8 mouse cellular contexts compared by ENCODE assay signal in genomic region chr4:41274980-41275850, GRCm38 (mm10). TPM values are rescaled to one million over a fixed set of nuclear protein-coding genes. Genes with fewer than 3 reads are reported as not detected.
DNase-seq lines count a peak whose midpoint lies in the region; ATAC-seq and TF ChIP-seq lines count a peak whose summit lies in the region.

Ubap2 (minus strand) TSS chr4:41275144.

- H3K4me3 ChIP-seq in C2C12 (ENCODE audit: insufficient read depth, poor library complexity, severe bottlenecking) (peak within 1 kb of the TSS; percentile 81), myocyte (peak within 1 kb of the TSS; percentile 98)
- H3K4me3 ChIP-seq in erythroblast, embryonic 14.5 days (replicated peaks) = peak within 1 kb of the TSS; percentile 97
- H3K4me3 ChIP-seq in heart, embryonic 11.5 days (ENCODE audit: low read depth, low read length) = peak within 1 kb of the TSS; percentile 79
- peak within 1 kb of the TSS; percentile 92 for H3K4me3 ChIP-seq in kidney, embryonic 16.5 days (ENCODE audit: low read length)
- peak within 1 kb of the TSS; percentile 72 for H3K4me3 ChIP-seq in liver, adult 2 months (ENCODE audit: insufficient read depth, low read depth, low read length)

- H3K4me2 ChIP-seq in heart, embryonic 11.5 days = peak within 1 kb of the TSS; percentile 84
- H3K4me2 ChIP-seq in kidney, embryonic 16.5 days (replicated peaks; ENCODE audit: low read depth, low read length) = peak within 1 kb of the TSS; percentile 70
- peak within 1 kb of the TSS; percentile 93 for H3K4me2 ChIP-seq in myocyte (ENCODE audit: low read depth)

- TF ChIP-seq POLR2A in brain, embryonic 14.5 days (IDR thresholded peaks at IDR 0.05; ENCODE audit: borderline replicate concordance, extremely low read depth, insufficient read depth, insufficient read length, poor library complexity, severe bottlenecking) = peak; percentile 72; the same call in 1 of the 2 replicates
- TF ChIP-seq POLR2A in liver, adult 2 months (IDR thresholded peaks at IDR 0.05; ENCODE audit: extremely low read depth, insufficient read depth, low read length) = peak; percentile 55; the same call in 1 of the 2 replicates
- peak; percentile 87 for TF ChIP-seq POLR2A in myocyte (IDR thresholded peaks at IDR 0.05; ENCODE audit: insufficient read length, low read depth)

- peak within 1 kb of the TSS; percentile 86 for H3K27ac ChIP-seq in heart, embryonic 11.5 days (ENCODE audit: low read depth, low read length)
- H3K27ac ChIP-seq in kidney, embryonic 16.5 days (ENCODE audit: low read length) = peak within 1 kb of the TSS; percentile 96
- peak within 1 kb of the TSS; percentile 59 for H3K27ac ChIP-seq in liver, adult 2 months (replicated peaks; ENCODE audit: insufficient read depth, low read depth, low read length)

- peak; percentile 100 for DNase-seq in brain, embryonic 14.5 days (ENCODE audit: low read depth)
- DNase-seq in liver, adult 2 months (ENCODE audit: extremely low read depth, low read depth, low spot score) = peak; percentile 97
- DNase-seq in splenic B cell, adult 2 months (ENCODE audit: low read depth, low spot score) = peak; percentile 98

- WGBS in heart, embryonic 11.5 days (ENCODE audit: insufficient replicate concordance) = under 1% methylated on average over 60 of the region's 60 CpGs
- under 1% methylated on average over 60 of the region's 60 CpGs for WGBS in kidney, embryonic 16.5 days
- WGBS in liver, adult 2 months = under 1% methylated on average over 60 of the region's 60 CpGs

- peaks cover 21% of the 10 kb centered on the region for H3K36me3 ChIP-seq in C2C12 (ENCODE audit: control insufficient read depth, insufficient read depth)
- peaks cover 30% of the 10 kb centered on the region for H3K36me3 ChIP-seq in erythroblast, embryonic 14.5 days (ENCODE audit: control insufficient read depth)
- 0 out of 2 replicates have a peak, but pooled peaks cover 2% of the 10 kb centered on the region for H3K36me3 ChIP-seq in heart, embryonic 11.5 days (ENCODE audit: control insufficient read depth, insufficient read depth, low read length)
- H3K36me3 ChIP-seq in kidney, embryonic 16.5 days (ENCODE audit: insufficient read depth, low read length) = peaks cover 10% of the 10 kb centered on the region
- no peaks in the 10 kb centered on the region for H3K36me3 ChIP-seq in liver, adult 2 months (ENCODE audit: control insufficient read depth, insufficient read depth, low read length)
- H3K36me3 ChIP-seq in myocyte (ENCODE audit: control insufficient read depth, insufficient read depth) = no peaks in the 10 kb centered on the region
- H3K36me3 ChIP-seq in splenic B cell, adult 2 months (ENCODE audit: control insufficient read depth, insufficient read depth, low read length, poor library complexity, severe bottlenecking) = no peaks in the 10 kb centered on the region

- H3K79me3 ChIP-seq in C2C12 (ENCODE audit: low read depth) = peaks cover 46% of the 10 kb centered on the region

- peaks cover 48% of the 10 kb centered on the region for H3K79me2 ChIP-seq in C2C12 (ENCODE audit: control insufficient read depth, insufficient read depth)
- peaks cover 17% of the 10 kb centered on the region; the same call in 1 of the 2 replicates for H3K79me2 ChIP-seq in liver, adult 2 months (ENCODE audit: control insufficient read depth, insufficient read depth, low read length)
- peaks cover 47% of the 10 kb centered on the region for H3K79me2 ChIP-seq in myocyte (ENCODE audit: control insufficient read depth, insufficient read depth)

- H3K9me3 ChIP-seq in erythroblast, embryonic 14.5 days (ENCODE audit: control insufficient read depth, low read length) = no peaks in the 10 kb centered on the region
- no peaks in the 10 kb centered on the region for H3K9me3 ChIP-seq in heart, embryonic 11.5 days (replicated peaks; ENCODE audit: control insufficient read depth, low read length)
- H3K9me3 ChIP-seq in kidney, embryonic 16.5 days (ENCODE audit: low read length) = no peaks in the 10 kb centered on the region

- H3K27me3 ChIP-seq in C2C12 (ENCODE audit: control insufficient read depth, insufficient read depth, insufficient read length) (no peaks in the 10 kb centered on the region), myocyte (ENCODE audit: control insufficient read depth, insufficient read depth, insufficient read length) (no peaks in the 10 kb centered on the region)
- no peaks in the 10 kb centered on the region for H3K27me3 ChIP-seq in erythroblast, embryonic 14.5 days (ENCODE audit: control insufficient read depth)
- no peaks in the 10 kb centered on the region for H3K27me3 ChIP-seq in heart, embryonic 11.5 days (ENCODE audit: control insufficient read depth, insufficient read depth, low read length)
- no peaks in the 10 kb centered on the region for H3K27me3 ChIP-seq in kidney, embryonic 16.5 days (ENCODE audit: insufficient read depth, low read length)
- no peaks in the 10 kb centered on the region for H3K27me3 ChIP-seq in liver, adult 2 months (ENCODE audit: control insufficient read depth, insufficient read depth, low read length)
- H3K27me3 ChIP-seq in splenic B cell, adult 2 months (ENCODE audit: control insufficient read depth, insufficient read depth, low read length, poor library complexity, severe bottlenecking) = no peaks in the 10 kb centered on the region

- no peak for TF ChIP-seq CTCF in C2C12 (IDR thresholded peaks at IDR 0.05; ENCODE audit: control insufficient read depth, insufficient read depth, insufficient read length)
- no peak for TF ChIP-seq CTCF in brain, embryonic 14.5 days (IDR thresholded peaks at IDR 0.05; ENCODE audit: borderline replicate concordance, extremely low read depth, insufficient read depth, insufficient read length)
- no peak for TF ChIP-seq CTCF in liver, adult 2 months (IDR thresholded peaks at IDR 0.05; ENCODE audit: low read depth, low read length)

- peaks cover 42% of the 10 kb centered on the region for H3K4me1 ChIP-seq in erythroblast, embryonic 14.5 days (ENCODE audit: control insufficient read depth)
- H3K4me1 ChIP-seq in heart, embryonic 11.5 days (ENCODE audit: control insufficient read depth, insufficient read depth, low read length) = peaks cover 16% of the 10 kb centered on the region
- H3K4me1 ChIP-seq in kidney, embryonic 16.5 days (ENCODE audit: insufficient read depth, low read length) = peaks cover 26% of the 10 kb centered on the region
- peaks cover 7% of the 10 kb centered on the region for H3K4me1 ChIP-seq in liver, adult 2 months (ENCODE audit: control insufficient read depth, insufficient read depth, low read length)

- H3ac ChIP-seq in C2C12 (ENCODE audit: control insufficient read depth, insufficient read length, low read depth) (peak within 1 kb of the TSS; percentile 92), myocyte (ENCODE audit: control insufficient read depth, insufficient read length) (peak within 1 kb of the TSS; percentile 57)

- peak; percentile 95 for ATAC-seq in heart, embryonic 11.5 days (replicated peaks; ENCODE audit: insufficient number of reproducible peaks, low FRiP score, low TSS enrichment)
- ATAC-seq in kidney, embryonic 16.5 days (ENCODE audit: low FRiP score, low TSS enrichment) = peak; percentile 98

- peak within 1 kb of the TSS; percentile 94 for H3K9ac ChIP-seq in heart, embryonic 11.5 days (ENCODE audit: low read depth, low read length)
- peak within 1 kb of the TSS; percentile 93 for H3K9ac ChIP-seq in kidney, embryonic 16.5 days (replicated peaks; ENCODE audit: low read length)
- peak within 1 kb of the TSS; percentile 80 for H3K9ac ChIP-seq in liver, adult 2 months (ENCODE audit: low read depth, low read length)

TF ChIP-seq in C2C12, 6 proteins besides CTCF, POLR2A, EP300 and RAD21:
- TF ChIP-seq MYOD1 (IDR thresholded peaks at IDR 0.05; ENCODE audit: control insufficient read depth, insufficient read length, low read depth) (peak; percentile 51), USF1 (IDR thresholded peaks at IDR 0.05; ENCODE audit: low read depth) (peak; percentile 92), FOSL1 (IDR thresholded peaks at IDR 0.05; ENCODE audit: insufficient read depth, low read length, poor library complexity, severe bottlenecking) (no peak), MAX (IDR thresholded peaks at IDR 0.05) (peak; percentile 98)

TF ChIP-seq in myocyte, 11 proteins besides CTCF, POLR2A, EP300 and RAD21:
- TF ChIP-seq REST (IDR thresholded peaks at IDR 0.05; ENCODE audit: insufficient read depth, insufficient read length) = no peak
- TF ChIP-seq TCF12 (IDR thresholded peaks at IDR 0.05; ENCODE audit: insufficient read depth, poor library complexity, severe bottlenecking) = no peak
- peak in 2 of 3 experiments; percentile 61 to 71 for TF ChIP-seq MYOD1 (IDR thresholded peaks at IDR 0.05; ENCODE audit: control insufficient read depth in 1 of 3, insufficient read length in 2 of 3, low read depth in 2 of 3)
- TF ChIP-seq TCF3 (IDR thresholded peaks at IDR 0.05; ENCODE audit: insufficient read length, low read depth) = no peak
- TF ChIP-seq E2F4 (IDR thresholded peaks at IDR 0.05; ENCODE audit: insufficient read depth) = peak; percentile 72
- peak in 2 of 3 experiments; percentile 43 to 47 for TF ChIP-seq MYOG (IDR thresholded peaks at IDR 0.05; ENCODE audit: control insufficient read depth in 1 of 3, insufficient read depth in 1 of 3, insufficient read length in 2 of 3, low read depth in 2 of 3)
- TF ChIP-seq SRF (IDR thresholded peaks at IDR 0.05; ENCODE audit: control insufficient read depth, insufficient read length, low read depth) = peak; percentile 77
- TF ChIP-seq MAX (IDR thresholded peaks at IDR 0.05; ENCODE audit: low read depth) = no peak
- no peak for TF ChIP-seq CEBPB (IDR thresholded peaks at IDR 0.05; ENCODE audit: insufficient read depth, poor library complexity, severe bottlenecking)
- peak; percentile 88 for TF ChIP-seq POLR2AphosphoS2 (IDR thresholded peaks at IDR 0.05; ENCODE audit: insufficient read length, low read depth)
- peak; percentile 93 for TF ChIP-seq USF1 (IDR thresholded peaks at IDR 0.05; ENCODE audit: low read depth)
TF ChIP-seq in myocyte: peak in this region for 6.

RNA-seq across cellular contexts. Expression of gene Ubap2, which starts in this region (rescaled TPM):
- polyA plus RNA-seq in C2C12 (2012; fragmentation: generic; extraction: Trizol) (61.0 TPM), myocyte (2012; fragmentation: generic; extraction: Trizol) (71.5 TPM)
- polyA plus RNA-seq in brain, embryonic 14.5 days (2012; rRNA removed) = 45.6 and 65.9 TPM in 2 replicates
- polyA plus RNA-seq in erythroblast, embryonic 14.5 days (2012) = 60.5 and 63.9 TPM in 2 replicates
- 51.4 and 63.2 TPM in 2 replicates for polyA plus RNA-seq in heart, embryonic 11.5 days (2014; fragmentation: Nextera tagmentation; extraction: Ambion mirVana)
- polyA plus RNA-seq in kidney, embryonic 16.5 days (2015; fragmentation: Nextera tagmentation; extraction: Ambion mirVana) = 64.5 and 76.4 TPM in 2 replicates
- total RNA-seq in liver, adult 2 months (2014; rRNA removed) = 3.0 TPM in 2 replicates
- polyA plus RNA-seq in liver, adult 2 months (2012; rRNA removed) = 19.6 and 23.0 TPM in 2 replicates

Comparison
In these comparisons a context has a peak if more than half of its experiments do, and no peak if none do; other contexts are left out.
1. Peak in every context shown above with its lines: DNase-seq, ATAC-seq, H3K4me3 ChIP-seq and H3K27ac ChIP-seq.